Mouse (Mus musculus): ENCODE measurements around the gene Arntl. TPM values are rescaled to one million over a fixed set of nuclear protein-coding genes. Genes with fewer than 3 reads are reported as not detected.

Arntl gene
- total and polyA plus RNA-seq, 3 experiments = 2.6 to 4.6 (median 3.3) TPM

DNA sequence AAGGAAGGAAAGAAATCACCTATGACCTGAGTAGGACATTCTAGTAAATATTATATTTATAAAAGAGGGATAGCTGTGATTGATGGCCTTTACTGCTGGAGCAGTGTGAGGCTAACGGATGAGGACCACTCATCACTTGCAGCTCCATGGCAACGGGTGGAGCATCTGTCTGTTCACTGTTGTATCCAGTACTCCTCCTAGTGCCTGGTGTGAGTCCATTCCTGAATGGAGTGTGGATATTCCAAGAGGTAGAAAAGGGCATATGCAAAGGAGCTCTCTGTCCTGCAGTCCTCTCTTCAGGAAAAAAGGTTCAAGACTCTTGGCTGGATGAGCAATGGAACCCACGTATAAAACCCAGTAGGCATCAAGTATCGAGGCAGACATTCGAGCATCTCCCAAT, 15.6 kb downstream of the Arntl start:
- Histone ChIP-seq H3K36me3 (replicated peaks in 1 of 2; ENCODE audit: control insufficient read depth in 1 of 2, insufficient read depth in 1 of 2, low read length in 1 of 2) (no peaks in the 10 kb centered on the region), H3K9ac (ENCODE audit: insufficient read depth, low read depth) (no peak overlapping the region), H3K4me2 (ENCODE audit: insufficient read depth, low read depth, poor library complexity, severe bottlenecking) (no peak overlapping the region), H3K27me3 (replicated peaks) (no peaks in the 10 kb centered on the region), H3K27ac (ENCODE audit: insufficient read depth, low read depth) (no peak overlapping the region), H3K9me3 (replicated peaks; ENCODE audit: low read length) (no peaks in the 10 kb centered on the region), H3K79me2 (replicated peaks; ENCODE audit: control insufficient read depth, extremely low read depth, insufficient read depth, poor library complexity, severe bottlenecking) (no peaks in the 10 kb centered on the region; the same call in 1 of the 2 replicates), H3K4me1 (ENCODE audit: control insufficient read depth in 1 of 2, insufficient read depth in 2 of 2) (peaks cover 0 to 5% of the 10 kb centered on the region in 2 experiments; a peak in 2 of 4 replicates), H3K4me3 (replicated peaks in 1 of 3; ENCODE audit: low read depth in 2 of 3, low read length in 2 of 3, poor library complexity in 1 of 3) (no peak overlapping the region)
- no peak for DNase-seq (ENCODE audit: extremely low read depth)
- in situ Hi-C loops (cut with MboI; ENCODE audit: low pct_ligation_motif_present, low pct_unique_long_range_greater_than_20kb, low sequenced_read_pairs) (no loop called here), dilution Hi-C loops (cut with MboI; ENCODE audit: extremely low pct_ligation_motif_present, extremely low pct_unique_long_range_greater_than_20kb, low sequenced_read_pairs) (no loop called here)
- TF ChIP-seq CHD1 (IDR thresholded peaks at IDR 0.05; ENCODE audit: low read depth, low read length) = no peak
- no peak for TF ChIP-seq ELF1 (IDR thresholded peaks at IDR 0.05; ENCODE audit: low read depth, low read length)
- no peak for TF ChIP-seq JUND (conservative IDR thresholded peaks at IDR 0.05; ENCODE audit: low read depth, low read length)
- no peak for TF ChIP-seq ETS1 (conservative IDR thresholded peaks at IDR 0.05; ENCODE audit: low read depth, low read length)
- no peak for TF ChIP-seq MAFK (IDR thresholded peaks at IDR 0.05; ENCODE audit: insufficient replicate concordance, low read length)
- no peak for TF ChIP-seq KAT2A (IDR thresholded peaks at IDR 0.05; ENCODE audit: insufficient replicate concordance, low read length)
- no peak for TF ChIP-seq SMC3 (IDR thresholded peaks at IDR 0.05; ENCODE audit: low read depth, low read length)
- TF ChIP-seq USF2 (conservative IDR thresholded peaks at IDR 0.05; ENCODE audit: low read depth, low read length) = no peak
- TF ChIP-seq TBP (conservative IDR thresholded peaks at IDR 0.05; ENCODE audit: low read depth, low read length) = no peak
- no peak for TF ChIP-seq TCF12 (IDR thresholded peaks at IDR 0.05; ENCODE audit: low read depth, low read length)
- no peak for TF ChIP-seq SIN3A (IDR thresholded peaks at IDR 0.05; ENCODE audit: low read length)
- no peak for TF ChIP-seq POLR2AphosphoS2 (IDR thresholded peaks at IDR 0.05; ENCODE audit: low read depth, low read length)
- no peak for TF ChIP-seq MYC (IDR thresholded peaks at IDR 0.05; ENCODE audit: low read depth, low read length)

DNA sequence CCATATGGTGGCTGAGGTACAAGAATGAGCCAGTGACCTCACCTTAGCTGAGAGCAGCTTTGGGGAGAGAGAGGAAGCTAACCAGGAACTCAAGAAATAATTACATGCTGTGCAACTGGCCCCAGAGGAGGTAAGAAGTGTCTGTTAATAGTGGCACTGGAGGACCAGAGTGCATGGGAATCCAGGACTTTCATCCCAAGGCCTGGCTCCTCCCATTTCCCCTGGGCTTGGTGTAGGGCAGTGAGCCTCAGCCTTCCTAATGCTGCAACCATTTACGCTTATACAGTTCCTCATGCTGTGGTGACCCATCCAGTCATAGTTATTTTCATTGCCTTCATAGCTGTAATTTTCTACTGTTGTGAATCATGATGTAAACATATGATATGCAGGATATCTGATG, 17.4 kb downstream of the Arntl start:
- H3K4me1 ChIP-seq (ENCODE audit: control insufficient read depth in 1 of 2, insufficient read depth in 2 of 2) = peaks cover 0 to 5% of the 10 kb centered on the region in 2 experiments; a peak in 2 of 4 replicates
- dilution Hi-C loops (cut with MboI; ENCODE audit: extremely low pct_ligation_motif_present, extremely low pct_unique_long_range_greater_than_20kb, low sequenced_read_pairs) = no loop called here

More for the DNA sequence above, 17.4 kb downstream of the Arntl start:
- no peak for DNase-seq (ENCODE audit: extremely low read depth)
- in situ Hi-C loops (cut with MboI; ENCODE audit: low pct_ligation_motif_present, low pct_unique_long_range_greater_than_20kb, low sequenced_read_pairs) = no loop called here
- no peak for TF ChIP-seq POLR2AphosphoS2 (IDR thresholded peaks at IDR 0.05; ENCODE audit: low read depth, low read length)
- no peak for TF ChIP-seq BHLHE40 (IDR thresholded peaks at IDR 0.05; ENCODE audit: low read depth, low read length)
- no peak for TF ChIP-seq MYC (IDR thresholded peaks at IDR 0.05; ENCODE audit: low read depth, low read length)
- no peak for TF ChIP-seq ELF1 (IDR thresholded peaks at IDR 0.05; ENCODE audit: low read depth, low read length)
- TF ChIP-seq PAX5 (IDR thresholded peaks at IDR 0.05; ENCODE audit: low read length) = no peak
- TF ChIP-seq E2F4 (IDR thresholded peaks at IDR 0.05; ENCODE audit: insufficient replicate concordance, low read depth, low read length) = no peak
- TF ChIP-seq CHD2 (IDR thresholded peaks at IDR 0.05; ENCODE audit: low read length) = no peak
- TF ChIP-seq NELFE (IDR thresholded peaks at IDR 0.05; ENCODE audit: low read depth, low read length) = no peak
- no peak for TF ChIP-seq POLR2A (IDR thresholded peaks at IDR 0.05; ENCODE audit: low read depth, low read length)
- TF ChIP-seq NRF1 (IDR thresholded peaks at IDR 0.05; ENCODE audit: low read depth, low read length) = no peak
- TF ChIP-seq SMC3 (IDR thresholded peaks at IDR 0.05; ENCODE audit: low read depth, low read length) = no peak
- no peak for TF ChIP-seq TCF12 (IDR thresholded peaks at IDR 0.05; ENCODE audit: low read depth, low read length)
- no peak for TF ChIP-seq ETS1 (conservative IDR thresholded peaks at IDR 0.05; ENCODE audit: low read depth, low read length)
- TF ChIP-seq CTCF (conservative IDR thresholded peaks at IDR 0.05 in 1 of 2, IDR thresholded peaks at IDR 0.05 in 1 of 2; ENCODE audit: low read depth in 2 of 2, low read length in 2 of 2) = no peak
- Histone ChIP-seq H3K4me2 (ENCODE audit: insufficient read depth, low read depth, poor library complexity, severe bottlenecking) (no peak overlapping the region), H3K27me3 (replicated peaks) (no peaks in the 10 kb centered on the region), H3K79me2 (replicated peaks; ENCODE audit: control insufficient read depth, extremely low read depth, insufficient read depth, poor library complexity, severe bottlenecking) (no peaks in the 10 kb centered on the region; the same call in 1 of the 2 replicates), H3K9ac (ENCODE audit: insufficient read depth, low read depth) (no peak overlapping the region), H3K4me3 (replicated peaks in 1 of 3; ENCODE audit: low read depth in 2 of 3, low read length in 2 of 3, poor library complexity in 1 of 3) (no peak overlapping the region), H3K36me3 (replicated peaks in 1 of 2; ENCODE audit: control insufficient read depth in 1 of 2, insufficient read depth in 1 of 2, low read length in 1 of 2) (no peaks in the 10 kb centered on the region), H3K9me3 (replicated peaks; ENCODE audit: low read length) (no peaks in the 10 kb centered on the region), H3K27ac (ENCODE audit: insufficient read depth, low read depth) (no peak overlapping the region)
